Mouse (Mus musculus) B cell, adult 2 months (primary cell): ENCODE data around the gene Slc29a1.
"Not testable (repeated sequence)": the region's sequence is repeated elsewhere in the genome, so short reads cannot be mapped to it uniquely, and the experiment has no call there.

ENCODE experiments used
- DNase-seq, 2 experiments: peaks; one replicate each; pipeline ENCODE4 v3.0.0; 2022

Gene Slc29a1

DNA sequence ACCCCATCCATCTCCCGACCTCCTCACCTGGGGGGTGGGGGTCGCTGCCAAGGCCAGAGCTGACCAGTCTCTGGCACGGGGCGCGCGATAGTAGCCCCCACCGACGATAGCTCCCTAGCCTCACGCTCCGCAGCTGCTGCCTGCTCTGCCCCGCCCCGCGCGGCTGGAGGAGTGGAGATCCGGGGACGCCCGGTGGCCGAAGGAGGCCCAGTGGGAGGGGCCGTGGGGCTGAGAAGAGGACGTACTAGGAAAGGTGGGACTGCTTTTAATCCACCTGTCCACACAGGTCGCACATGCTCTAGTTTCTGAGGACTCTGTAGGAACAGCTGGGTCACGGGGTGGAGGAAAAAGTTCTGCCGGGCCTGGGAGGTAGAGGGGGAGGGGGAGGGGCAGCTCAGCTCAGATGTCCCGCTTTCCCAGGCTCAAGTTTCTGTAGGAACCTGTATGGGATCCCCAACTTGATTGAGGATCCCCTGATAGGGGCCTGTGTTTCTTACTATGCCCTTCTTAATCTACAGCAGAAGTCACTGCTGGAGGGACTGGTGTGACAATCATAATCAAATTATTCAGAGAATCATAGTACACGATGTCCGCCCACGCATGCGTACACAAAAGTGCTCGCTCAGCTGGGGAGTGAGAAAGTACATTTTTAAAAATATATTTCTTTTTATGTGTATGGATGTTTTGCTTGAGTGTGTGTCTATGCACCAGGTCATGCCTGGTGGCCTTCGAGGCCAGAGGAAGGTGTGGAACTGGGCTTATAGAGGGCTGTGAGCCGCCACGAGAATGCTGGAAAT lies at the start of gene Slc29a1:
Slc29a1 (minus strand) TSS at position 161 of the 797 bp plus-strand sequence.
- peak in 1 of 2 experiments; percentile 31 for DNase-seq

DNA sequence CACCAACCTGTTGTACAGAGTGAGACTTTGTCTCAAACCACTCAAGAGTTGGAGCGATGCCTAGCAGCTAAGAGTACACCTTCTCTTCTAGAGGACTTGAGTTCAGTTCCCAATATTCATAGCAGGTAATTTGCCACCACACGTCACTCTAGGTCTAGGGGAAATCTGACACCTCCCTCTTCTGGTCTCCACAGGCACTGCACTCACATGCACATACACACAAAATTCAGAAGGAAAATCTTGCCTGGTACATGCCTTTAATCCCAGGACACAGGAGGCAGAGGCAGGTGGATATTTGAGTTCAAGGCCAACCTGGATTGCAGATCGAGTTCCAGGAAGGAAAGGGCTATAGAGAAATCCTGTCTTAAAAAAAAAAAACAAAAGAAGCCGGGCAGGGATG lies 44.8 kb upstream of the Slc29a1 start:
- no peak for DNase-seq

DNA sequence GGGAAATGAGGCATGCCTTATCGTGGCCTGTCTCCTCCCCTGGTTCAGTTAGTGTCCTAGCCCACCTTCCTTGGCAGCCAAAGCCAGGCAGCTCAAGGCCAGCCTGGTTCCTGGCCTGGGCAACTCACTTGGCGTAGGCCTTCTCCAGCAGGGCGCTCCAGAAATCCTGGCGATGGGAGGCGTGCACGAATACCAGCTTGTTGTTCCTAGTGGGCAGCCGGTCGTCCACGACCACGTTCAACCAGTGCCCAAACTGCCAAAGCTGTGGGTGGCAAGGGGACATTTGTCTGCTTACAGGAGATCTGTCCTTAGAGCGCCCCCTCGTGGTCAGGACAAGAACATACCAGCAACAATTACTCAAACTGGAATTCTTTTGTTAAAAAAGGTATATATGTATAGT lies 43.3 kb upstream of the Slc29a1 start:
- DNase-seq, result peak; percentile 86 to 88

DNA sequence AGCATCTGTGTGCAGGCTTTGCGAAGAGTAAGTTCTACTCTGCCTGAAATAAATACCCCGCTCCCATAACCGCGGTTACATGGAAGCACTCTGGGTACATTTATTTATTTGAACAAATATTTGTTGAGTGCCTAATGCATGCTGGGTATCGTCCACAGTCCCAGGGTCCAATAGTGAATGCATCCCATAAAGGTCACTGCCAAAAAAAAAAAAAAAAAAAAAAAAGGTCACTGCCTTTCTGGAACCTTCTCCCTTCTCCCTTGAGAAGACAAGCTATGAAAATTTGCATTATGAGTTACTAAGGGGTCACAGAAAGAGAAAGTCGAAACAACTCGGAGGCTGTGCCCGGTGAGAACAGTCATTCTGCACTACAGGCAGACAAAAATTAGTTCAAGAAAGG lies 42.6 kb upstream of the Slc29a1 start:
- no peak for DNase-seq

DNA sequence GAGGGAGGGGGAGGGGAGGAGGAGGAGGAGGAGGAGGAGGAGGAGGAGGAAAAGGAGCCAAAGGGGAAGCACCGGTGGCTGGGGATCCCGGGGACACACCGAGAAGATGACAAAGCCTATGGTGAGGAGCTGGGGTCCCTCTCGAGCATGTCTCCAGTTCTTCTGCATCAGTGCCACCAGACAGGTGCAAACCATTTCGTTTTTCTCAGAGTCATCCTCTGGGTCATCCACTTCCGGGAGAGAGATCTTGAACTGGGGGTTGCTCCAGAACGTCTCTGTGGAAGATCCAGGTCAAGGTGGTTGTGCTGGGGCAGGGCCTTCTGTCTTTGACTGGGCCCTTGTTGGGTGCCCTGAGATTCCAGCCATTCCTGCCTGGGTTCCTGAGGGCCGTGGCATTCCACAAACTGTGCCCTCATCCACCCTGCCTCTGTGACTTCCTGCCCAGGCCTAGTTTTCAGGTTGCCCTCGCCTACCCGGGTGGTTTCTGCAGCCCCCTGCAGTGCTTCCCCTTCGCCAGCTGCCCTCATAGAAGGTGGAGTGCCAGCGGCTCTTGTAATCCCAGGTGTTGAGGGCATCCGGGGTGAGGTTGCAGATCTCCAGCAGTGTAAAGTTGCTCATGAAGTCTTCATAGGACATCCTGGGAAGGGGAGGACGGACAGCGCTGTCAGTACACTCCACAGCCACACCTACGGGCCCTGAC lies 39.3 kb upstream of the Slc29a1 start:
- DNase-seq, result no peak

DNA sequence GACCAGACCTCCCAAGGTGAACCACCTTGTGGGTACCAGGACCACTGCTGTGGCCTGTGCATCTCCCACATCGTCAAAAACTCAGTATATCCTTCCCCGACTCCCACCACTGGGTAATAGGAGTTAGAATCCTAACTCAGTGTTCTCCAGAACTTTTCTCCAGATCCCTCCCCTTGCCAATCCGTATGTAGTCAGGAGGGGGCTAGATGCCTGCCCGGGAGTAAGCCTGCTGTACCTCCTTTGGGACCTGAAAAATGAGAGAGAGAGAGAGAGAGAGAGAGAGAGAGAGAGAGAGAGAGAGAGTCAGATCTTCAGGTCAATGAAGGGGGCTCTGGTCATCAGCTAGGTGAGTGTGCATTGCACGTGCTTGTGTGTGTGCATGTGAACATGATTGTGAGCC lies 34.6 kb upstream of the Slc29a1 start:
- DNase-seq, result no peak

DNA sequence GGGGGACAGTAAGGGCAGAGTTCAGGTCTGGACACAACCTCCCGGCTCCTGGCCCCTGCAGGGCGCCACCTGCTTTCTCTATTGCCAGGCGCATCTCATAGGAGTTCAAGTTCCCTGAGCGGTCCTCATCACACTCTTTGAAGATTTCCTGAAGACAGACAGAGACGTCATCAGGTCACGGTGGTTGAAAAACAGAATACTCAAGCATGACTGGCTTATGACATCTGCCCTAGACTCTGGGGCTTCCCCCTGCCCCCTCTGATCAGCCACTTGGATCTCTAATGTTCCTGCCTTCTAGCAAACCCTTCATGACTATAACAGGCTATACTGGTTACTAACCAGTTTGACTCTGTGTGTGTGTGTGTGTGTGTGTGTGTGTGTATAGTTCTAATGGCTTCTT lies 32.5 kb upstream of the Slc29a1 start:
- peak; percentile 67 to 76 for DNase-seq

DNA sequence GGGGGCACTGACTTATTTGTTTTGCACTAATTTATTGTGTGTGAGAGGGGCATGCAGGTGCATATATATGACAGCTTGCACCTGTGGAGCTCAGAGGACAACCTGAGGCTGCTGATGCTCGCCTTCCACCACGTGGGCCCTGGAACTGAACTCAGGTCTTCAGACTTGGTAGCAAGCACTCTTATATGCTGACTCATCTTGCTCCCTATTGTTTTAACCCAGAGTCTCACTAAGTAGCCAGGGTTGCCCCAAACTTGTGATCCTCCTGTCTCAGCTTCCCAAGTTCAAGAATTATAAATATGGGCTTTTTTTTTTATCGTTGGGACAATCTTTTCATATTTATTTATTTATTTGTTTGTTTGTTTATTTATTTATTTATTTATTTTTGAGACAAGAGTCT lies 31.6 kb upstream of the Slc29a1 start:
- DNase-seq, result no peak

DNA sequence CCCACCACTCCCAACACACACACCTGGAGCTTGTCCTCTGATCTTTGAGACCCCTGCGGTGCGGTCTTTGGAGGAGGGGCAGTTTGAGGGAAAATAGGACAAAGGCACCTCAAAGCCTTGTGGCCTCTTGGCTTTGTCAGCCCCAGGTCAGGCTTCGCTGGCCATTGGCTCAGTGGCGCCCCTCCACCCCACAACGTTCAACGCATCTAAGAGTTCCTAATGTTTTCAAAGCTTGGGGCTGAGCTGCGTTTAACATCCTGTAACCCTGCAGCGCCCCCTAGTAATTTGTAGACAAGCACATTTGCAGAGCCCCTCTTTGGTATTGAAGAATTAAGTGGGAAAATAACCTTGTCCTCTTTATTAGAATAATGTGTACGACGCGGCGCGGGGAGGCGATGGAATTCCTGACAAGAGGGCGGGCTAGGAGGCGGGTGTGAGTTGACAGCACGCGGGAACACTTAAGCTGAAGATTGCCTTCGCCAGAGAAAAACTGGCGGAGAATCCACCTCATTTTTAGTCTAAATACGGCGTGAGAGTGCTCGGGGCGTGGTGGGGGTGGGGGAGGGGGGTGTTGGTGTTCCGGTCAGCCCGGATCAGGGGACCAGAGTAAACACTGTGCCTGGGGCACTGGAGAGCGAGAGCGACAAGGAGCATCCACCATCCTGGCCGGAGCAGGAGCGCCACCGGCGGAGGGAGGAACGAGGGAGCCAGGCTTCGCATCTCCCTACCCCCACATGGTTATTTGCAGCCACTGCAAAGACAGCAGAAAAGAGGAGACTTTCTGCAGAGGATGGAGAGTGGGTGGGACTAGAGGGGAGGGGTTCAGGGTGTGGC lies 30.7 kb upstream of the Slc29a1 start:
- peak; percentile 75 to 79 for DNase-seq

DNA sequence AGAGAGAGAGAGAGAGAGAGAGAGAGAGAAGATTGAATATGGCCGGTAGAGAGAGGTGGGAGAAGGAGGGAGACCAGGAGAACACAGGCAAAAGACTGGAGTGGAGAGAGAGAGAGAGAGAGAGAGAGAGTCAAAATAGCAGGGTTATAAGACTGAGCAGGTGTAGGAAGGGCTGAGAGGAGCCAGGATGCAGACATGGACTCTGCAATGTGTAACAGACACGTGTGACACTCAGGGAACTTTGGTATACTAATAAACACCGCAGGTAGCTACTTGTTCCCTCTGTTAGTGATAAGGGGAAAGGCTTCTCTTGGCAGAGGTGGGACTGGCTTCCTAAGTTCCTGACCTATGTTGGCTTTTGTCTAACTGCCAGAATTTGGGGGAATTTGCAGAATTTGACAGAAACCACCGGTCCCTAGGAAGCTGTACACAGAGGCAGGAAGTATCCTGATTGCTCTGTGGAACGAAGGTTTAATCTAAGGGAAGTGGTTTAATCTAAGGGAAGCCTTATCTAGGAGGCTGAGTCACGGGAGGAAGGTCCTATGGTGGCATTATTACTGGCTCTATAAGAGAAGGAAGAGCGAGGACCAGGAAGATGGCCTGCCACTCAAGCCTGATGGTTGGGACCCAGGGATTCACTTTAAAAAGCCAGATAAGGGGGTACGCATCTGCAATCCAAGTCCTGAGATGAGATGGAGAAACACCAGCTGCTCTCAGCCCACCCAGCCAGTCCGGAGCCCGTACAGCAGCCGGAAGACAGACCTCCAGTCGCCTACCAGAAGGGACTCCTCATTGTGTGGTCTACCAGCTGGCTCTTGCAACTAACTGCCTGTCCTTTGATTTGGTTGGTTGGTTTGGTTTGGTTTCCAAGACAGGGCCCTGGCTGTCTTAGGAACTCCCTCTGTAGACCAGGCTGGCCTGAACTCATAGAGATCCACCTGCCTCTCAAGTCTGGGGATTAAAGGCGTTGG lies 29.8 kb upstream of the Slc29a1 start:
- DNase-seq, result peak in 1 of 2 experiments; percentile 13

DNA sequence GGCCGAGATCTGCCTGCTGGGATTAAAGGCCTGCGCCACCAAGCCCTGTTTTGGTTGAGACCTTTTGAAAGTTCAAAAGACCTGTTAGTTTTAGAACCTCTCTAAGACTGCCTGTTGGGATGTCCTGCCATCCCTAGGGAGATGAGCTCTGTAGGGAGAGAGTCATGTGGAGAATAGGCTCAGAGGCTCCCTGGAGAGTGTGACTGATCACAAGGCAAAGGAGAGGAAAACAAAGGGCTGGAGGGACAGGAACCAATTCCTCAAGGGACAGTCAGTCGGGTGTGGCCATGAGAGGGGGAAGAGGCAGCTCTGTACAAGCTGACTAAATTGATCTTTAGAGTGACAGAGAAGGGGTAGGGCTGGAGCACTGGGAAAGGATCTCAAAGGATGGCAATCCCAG lies 28.8 kb upstream of the Slc29a1 start:
- no peak for DNase-seq

DNA sequence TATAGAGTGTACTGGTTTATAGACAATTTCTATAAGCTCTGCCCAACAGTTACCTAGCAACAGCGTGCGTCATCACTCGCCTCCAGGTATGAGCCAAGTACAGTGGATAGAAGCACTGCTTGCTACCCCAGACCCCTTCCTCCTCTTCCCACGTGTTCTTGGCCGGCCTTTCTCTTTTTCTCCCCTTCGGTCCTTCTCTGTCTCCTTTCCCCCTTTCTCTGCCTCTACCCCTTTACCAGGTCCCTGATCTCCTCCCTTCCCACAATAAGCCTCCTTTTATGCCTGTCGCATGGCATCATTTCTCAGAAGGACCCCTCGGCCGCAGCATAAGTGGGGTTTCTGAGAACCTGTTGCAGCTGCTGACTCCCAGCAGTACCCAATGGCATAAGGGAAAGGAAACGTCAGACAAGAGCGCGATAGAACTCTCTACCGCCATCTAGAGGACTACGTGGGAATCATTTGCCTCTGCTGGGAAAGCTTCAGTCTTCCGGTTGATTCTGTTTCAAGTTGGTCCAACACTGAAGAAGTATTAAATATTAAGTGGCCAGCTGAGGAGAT lies 27.2 kb upstream of the Slc29a1 start:
- DNase-seq, result peak; percentile 73 to 75

DNA sequence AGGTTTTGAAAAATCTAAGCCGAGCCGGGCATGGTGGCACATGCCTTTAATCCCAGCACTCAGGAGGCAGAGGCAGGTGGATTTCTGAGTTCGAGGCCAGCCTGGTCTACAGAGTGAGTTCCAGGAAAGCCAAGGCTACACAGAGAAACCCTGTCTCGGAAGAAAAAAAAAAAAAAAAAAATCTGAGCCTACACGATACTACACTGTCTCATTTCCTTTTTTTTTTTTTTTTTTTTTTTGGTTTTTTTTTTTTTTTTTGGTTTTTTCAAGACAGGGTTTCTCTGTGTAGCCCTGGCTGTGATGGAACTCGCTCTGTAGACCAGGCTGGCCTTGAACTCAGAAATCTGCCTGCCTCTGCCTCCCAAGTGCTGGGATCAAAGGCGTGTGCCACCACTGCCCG lies 24.0 kb upstream of the Slc29a1 start:
- DNase-seq, result not testable (repeated sequence)

DNA sequence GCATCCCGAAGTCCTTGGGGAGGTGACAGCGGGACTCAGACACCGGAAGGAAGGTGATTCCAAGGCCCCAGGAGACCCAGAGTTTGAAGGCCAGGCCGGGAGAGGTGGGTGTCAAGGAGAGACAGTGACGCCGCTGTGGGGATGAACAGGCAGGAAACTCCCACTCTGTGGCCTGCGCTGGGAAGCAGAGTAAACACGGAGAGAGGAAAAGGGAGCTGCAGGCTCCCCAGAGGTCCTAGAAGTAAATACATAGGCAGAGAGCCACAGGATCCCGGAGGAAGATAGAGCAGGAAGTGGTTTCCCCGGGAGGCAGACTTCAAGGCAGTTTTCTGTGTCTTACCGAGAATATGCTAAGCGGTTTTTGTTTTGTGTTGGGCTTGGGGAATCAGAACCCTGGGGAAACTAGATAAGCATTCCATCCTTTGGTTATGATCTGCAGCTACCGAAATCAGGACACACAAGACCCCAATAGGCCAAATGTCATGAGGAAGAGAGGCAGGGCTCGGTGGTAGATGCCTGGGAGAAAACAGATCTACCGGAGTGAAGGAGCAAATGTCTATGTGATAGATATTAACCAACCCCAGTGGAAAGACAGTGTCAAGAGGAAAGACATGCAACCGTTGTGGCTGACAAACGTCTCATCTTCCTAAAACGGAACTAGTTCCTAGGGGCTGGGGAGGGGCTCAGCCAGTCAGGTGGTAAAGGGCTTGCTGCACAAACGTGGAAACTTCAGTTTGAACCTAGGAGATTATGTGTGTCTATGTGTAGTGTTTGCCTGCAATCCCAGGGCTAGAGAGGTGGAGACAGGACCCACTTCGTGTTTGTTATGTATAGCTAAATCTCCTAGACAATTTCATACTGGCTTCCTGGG lies 20.2 kb upstream of the Slc29a1 start:
- peak in 1 of 2 experiments; percentile 19 for DNase-seq

DNA sequence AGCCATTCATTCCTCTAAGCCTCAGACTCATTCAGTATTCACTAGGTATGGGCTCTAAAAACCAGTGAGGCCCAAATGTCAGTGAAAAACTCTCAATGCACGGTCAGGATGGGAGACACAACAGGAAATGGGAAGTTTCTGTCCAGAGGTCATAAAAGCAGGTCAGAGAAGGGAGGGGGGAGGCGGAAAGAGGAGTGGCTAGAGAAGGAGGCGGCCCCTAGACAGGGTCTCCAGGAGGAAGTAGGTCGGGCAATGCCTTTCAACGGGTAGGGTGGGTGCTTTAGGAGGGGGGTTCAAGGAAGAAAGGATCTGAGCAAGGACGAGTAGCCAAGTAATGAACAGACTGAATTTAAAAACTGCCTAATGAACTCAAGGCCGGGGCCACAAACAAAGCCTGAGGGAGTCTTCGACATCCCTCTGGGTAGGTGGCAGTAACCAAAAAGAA lies 19.6 kb upstream of the Slc29a1 start:
- DNase-seq, result peak; percentile 27 to 28

DNA sequence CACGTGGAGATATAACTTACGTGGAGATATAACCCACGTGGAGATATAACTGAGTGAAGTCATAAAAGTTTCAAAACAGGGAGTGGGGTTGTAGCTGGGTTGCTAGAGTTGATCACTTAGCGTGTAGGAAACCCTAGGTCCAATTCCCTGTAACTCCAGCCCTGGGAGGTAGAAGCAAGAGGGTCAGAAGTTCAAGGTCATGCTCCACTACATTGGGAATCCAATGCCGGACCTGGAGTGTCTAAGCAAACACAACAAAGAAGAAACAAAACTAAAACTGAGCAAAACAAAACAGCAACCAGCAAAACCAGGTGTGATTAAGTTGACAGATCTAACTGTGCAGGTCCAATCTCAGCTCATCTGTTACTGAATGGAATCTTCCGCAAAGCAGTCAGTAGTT lies 18.2 kb upstream of the Slc29a1 start:
- DNase-seq, result no peak

DNA sequence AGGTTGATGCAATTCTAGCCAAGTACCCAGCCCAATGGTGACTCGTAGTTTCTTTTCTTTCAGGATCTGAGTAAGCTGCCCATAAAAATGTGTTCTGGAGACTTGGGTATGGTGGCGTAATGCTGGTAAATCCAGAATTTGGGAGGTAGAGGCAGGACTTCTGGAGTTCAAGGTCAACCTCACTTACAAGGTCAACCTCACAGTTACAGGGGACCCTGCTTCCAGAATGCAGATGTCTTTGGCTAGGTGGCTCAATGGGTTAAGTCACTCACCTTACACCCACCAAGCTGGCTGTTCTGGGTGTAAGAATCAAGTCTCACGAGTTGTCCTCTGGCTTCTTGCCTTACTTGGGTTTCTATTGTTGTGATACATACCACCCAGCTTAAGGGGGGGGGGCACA lies 17.3 kb upstream of the Slc29a1 start:
- no peak for DNase-seq

DNA sequence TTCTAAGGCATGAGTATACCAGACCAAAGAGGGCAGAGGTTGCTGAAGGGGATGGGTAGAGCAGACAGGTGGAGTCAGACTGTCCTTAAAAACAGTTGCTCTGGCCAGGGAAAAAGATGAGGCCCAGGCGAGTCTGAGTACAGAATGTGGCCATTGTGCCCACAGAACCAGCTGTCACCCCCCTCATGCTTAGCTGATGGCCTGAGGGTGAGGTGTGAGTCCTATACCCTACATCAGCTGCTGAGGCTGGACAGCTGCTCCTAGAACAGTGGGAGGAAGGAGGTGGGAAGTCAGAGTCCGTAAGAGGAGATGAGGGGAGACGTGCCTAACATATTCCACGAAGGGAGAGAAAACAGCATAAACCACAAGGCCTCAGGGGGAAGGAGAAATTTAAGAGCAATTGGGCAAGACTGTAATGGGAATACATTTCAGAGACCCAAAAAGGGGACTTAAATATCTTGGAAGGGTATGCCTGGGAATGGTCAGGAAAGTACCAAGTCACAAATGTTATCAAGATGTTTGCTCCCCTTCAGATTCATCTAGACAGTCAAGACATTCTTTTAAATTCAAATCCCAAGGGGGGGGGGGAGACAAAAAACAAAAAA lies 16.7 kb upstream of the Slc29a1 start:
- DNase-seq, result no peak

DNA sequence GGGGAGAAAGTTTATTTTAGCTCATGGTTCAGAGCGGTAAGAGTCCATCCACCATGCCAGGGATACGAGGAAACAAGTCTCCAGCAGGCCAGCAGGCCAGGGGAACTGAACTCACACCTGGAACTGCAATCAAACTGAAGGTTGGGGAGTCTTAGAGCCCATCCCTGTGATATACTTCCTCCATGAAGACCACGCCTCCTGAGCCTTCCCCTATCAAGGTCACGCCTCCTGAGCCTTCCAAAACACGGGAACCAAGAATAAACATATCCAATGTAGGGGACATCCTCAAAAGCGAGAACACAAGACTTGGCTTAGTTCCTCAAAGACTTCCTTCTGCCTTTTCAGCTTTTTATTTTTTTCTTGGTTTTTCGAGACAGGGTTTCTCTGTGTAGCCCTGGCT lies 13.5 kb upstream of the Slc29a1 start:
- no peak for DNase-seq

DNA sequence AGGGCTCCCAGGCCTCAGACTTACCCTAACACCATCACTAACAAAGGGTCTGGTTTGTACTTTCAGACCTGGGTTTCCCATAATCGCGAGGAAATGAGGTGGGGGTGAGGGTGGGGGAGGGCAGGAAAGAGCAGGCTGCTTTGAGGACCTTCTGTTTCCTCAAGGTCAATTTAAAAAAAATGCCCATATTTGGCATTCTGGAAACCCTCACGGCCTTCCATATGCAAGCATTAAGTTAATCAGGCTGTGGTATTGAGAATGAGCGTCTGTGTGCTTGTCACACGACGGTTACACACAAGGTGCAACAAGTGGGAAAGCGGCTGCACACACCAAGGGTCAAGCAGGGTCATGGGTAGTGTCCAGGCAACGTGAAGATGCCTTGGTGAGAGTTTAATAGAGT lies 12.6 kb upstream of the Slc29a1 start:
- no peak for DNase-seq
